ENCODE assay signal across 1 mouse cellular context in genomic region chrX:8143750-8144149, GRCm38 (mm10).
A peak's percentile ranks its signal among the peaks of the same experiment; 100 is the strongest.
TF ChIP-seq lines count a peak whose summit lies in the region.

No protein-coding gene starts in this region.

TF ChIP-seq in MEL, 35 proteins besides CTCF, POLR2A, EP300 and RAD21:
- TF ChIP-seq UBTF (IDR thresholded peaks at IDR 0.05; ENCODE audit: borderline replicate concordance, insufficient read depth, low read depth, low read length), result no peak
- TF ChIP-seq TBP (IDR thresholded peaks at IDR 0.05; ENCODE audit: low read depth, low read length), result peak; percentile 27; the same call in 1 of the 2 replicates
- TF ChIP-seq ETS1 (IDR thresholded peaks at IDR 0.05; ENCODE audit: low read depth, low read length), result no peak
